Mouse (Mus musculus) hindbrain, embryonic 10.5 days (tissue): Measurements from ENCODE around the gene Oas1a. TPM values are rescaled to one million over a fixed set of nuclear protein-coding genes. Genes with fewer than 3 reads are reported as not detected.
"Not testable (repeated sequence)": the region's sequence is repeated elsewhere in the genome, so short reads cannot be mapped to it uniquely, and the experiment has no call there.

Experiments
- DNase-seq: peaks from one replicate; pipeline ENCODE4 v3.0.0-alpha.2; 2017; ENCODE audit warnings: low spot score
- H3K27ac ChIP-seq: fragments of 300-500 bp; sonication (generic); 2 replicates; pipeline ENCODE4 v1.5.1; 2016; ENCODE audit warnings: mild to moderate bottlenecking, moderate library complexity
- H3K27me3 ChIP-seq: fragments of 300-500 bp; sonication (generic); 2 replicates; pipeline ENCODE4 v1.6.1; 2016; ENCODE audit warnings: mild to moderate bottlenecking; ENCODE audit not compliant: poor library complexity, insufficient read depth, severe bottlenecking
- H3K36me3 ChIP-seq: fragments of 300-500 bp; sonication (generic); 2 replicates; pipeline ENCODE4 v1.6.1; 2016; ENCODE audit warnings: mild to moderate bottlenecking, moderate library complexity
- H3K4me1 ChIP-seq: fragments of 300-500 bp; sonication (generic); replicated peaks from 2 replicates; pipeline ENCODE4 v1.6.1; 2016; ENCODE audit warnings: mild to moderate bottlenecking
- H3K4me3 ChIP-seq: fragments of 300-500 bp; sonication (generic); 2 replicates; pipeline ENCODE4 v1.5.1; 2016; ENCODE audit warnings: mild to moderate bottlenecking, moderate library complexity
- H3K9me3 ChIP-seq: fragments of 300-500 bp; sonication (generic); 2 replicates; pipeline ENCODE4 v1.6.1; 2016; ENCODE audit warnings: mild to moderate bottlenecking, moderate library complexity
- WGBS: fragments of 180-500 bp; shearing (Covaris S2); methylation state at CpG from one replicate; pipeline ENCODE4 v1.1.7; 2016; 5-methylcytosine and 5-hydroxymethylcytosine counted together
- polyA plus RNA-seq: library from polyadenylated mRNA; unstranded; fragments of >200 nt; fragmentation: Nextera tagmentation; extraction: Ambion mirVana; gene quantifications from 2 replicates; pipeline ENCODE4 v1.2.1, GENCODE M21; 2016

Gene Oas1a
- polyA plus RNA-seq, 1 experiment from 2014 or later, result 1.1 TPM

- not testable (repeated sequence) for H3K27me3 ChIP-seq, H3K36me3 ChIP-seq, DNase-seq, H3K27ac ChIP-seq, H3K9me3 ChIP-seq, H3K4me3 ChIP-seq, H3K4me1 ChIP-seq
- WGBS, result 70% methylated on average over 2 of the region's 2 CpGs
Observed at GRCm38 (mm10) chr5:120919156-120919935, 12.0 kb upstream of the Oas1a start.

GRCm38 (mm10) chr5:120914204-120914603 lies 6.9 kb upstream of the Oas1a start, which contains the start of gene Oas1d:
Gene Oas1d (plus strand): TSS chr5:120914536.
- not testable (repeated sequence) for H3K27me3 ChIP-seq, H3K36me3 ChIP-seq, H3K27ac ChIP-seq, H3K4me1 ChIP-seq, H3K4me3 ChIP-seq, H3K9me3 ChIP-seq, DNase-seq
- 62% methylated on average over 8 of the region's 8 CpGs for WGBS

GRCm38 (mm10) chr5:120908196-120908920 lies 1.0 kb upstream of the Oas1a start:
- Histone ChIP-seq H3K27me3 (no peaks in the 10 kb centered on the region), H3K9me3 (0 out of 2 replicates have a peak, but pooled peaks cover 2% of the 10 kb centered on the region), H3K4me1 (no peaks in the 10 kb centered on the region), H3K27ac (no peak overlapping the region), H3K36me3 (no peaks in the 10 kb centered on the region), H3K4me3 (no peak overlapping the region)
- 48% methylated on average over 7 of the region's 7 CpGs for WGBS
- DNase-seq, result no peak

GRCm38 (mm10) chr5:120902056-120902455 lies 5.3 kb downstream of the Oas1a start:
- H3K9me3 ChIP-seq, result no peaks in the 10 kb centered on the region
- no peaks in the 10 kb centered on the region for H3K27me3 ChIP-seq
- no peak overlapping the region for H3K4me3 ChIP-seq
- H3K27ac ChIP-seq, result no peak overlapping the region
- 95% methylated on average over 5 of the region's 5 CpGs for WGBS
- no peaks in the 10 kb centered on the region for H3K4me1 ChIP-seq
- no peak for DNase-seq
- no peaks in the 10 kb centered on the region for H3K36me3 ChIP-seq

GRCm38 (mm10) chr5:120900666-120901065 lies 6.7 kb downstream of the Oas1a start:
- H3K4me1 ChIP-seq, result no peaks in the 10 kb centered on the region
- no peaks in the 10 kb centered on the region for H3K27me3 ChIP-seq
- DNase-seq, result no peak
- no peaks in the 10 kb centered on the region for H3K36me3 ChIP-seq
- 60% methylated on average over 1 of the region's 1 CpGs for WGBS
- H3K9me3 ChIP-seq, result no peaks in the 10 kb centered on the region
- H3K27ac ChIP-seq, result no peak overlapping the region
- no peak overlapping the region for H3K4me3 ChIP-seq

GRCm38 (mm10) chr5:120898726-120899125 lies 8.6 kb downstream of the Oas1a start:
- Histone ChIP-seq H3K27me3 (no peaks in the 10 kb centered on the region), H3K36me3 (no peaks in the 10 kb centered on the region), H3K27ac (no peak overlapping the region), H3K4me1 (no peaks in the 10 kb centered on the region), H3K9me3 (no peaks in the 10 kb centered on the region), H3K4me3 (no peak overlapping the region)
- no peak for DNase-seq

- Histone ChIP-seq H3K36me3 (no peaks in the 10 kb centered on the region), H3K4me1 (no peaks in the 10 kb centered on the region), H3K27me3 (no peaks in the 10 kb centered on the region), H3K4me3 (no peak overlapping the region), H3K27ac (no peak overlapping the region), H3K9me3 (no peaks in the 10 kb centered on the region)
- no peak for DNase-seq
- WGBS, result 83% methylated on average over 6 of the region's 6 CpGs
Observed at GRCm38 (mm10) chr5:120898307-120898706, 9.0 kb downstream of the Oas1a start.

GRCm38 (mm10) chr5:120895231-120895900 lies 12.0 kb downstream of the Oas1a start:
- no peak for DNase-seq
- Histone ChIP-seq H3K9me3 (no peaks in the 10 kb centered on the region), H3K27ac (no peak overlapping the region), H3K27me3 (no peaks in the 10 kb centered on the region), H3K4me3 (no peak overlapping the region), H3K4me1 (no peaks in the 10 kb centered on the region), H3K36me3 (no peaks in the 10 kb centered on the region)
- 86% methylated on average over 11 of the region's 11 CpGs for WGBS

GRCm38 (mm10) chr5:120894692-120895091 lies 12.6 kb downstream of the Oas1a start:
- WGBS, result 82% methylated on average over 2 of the region's 2 CpGs
- H3K4me1 ChIP-seq, H3K36me3 ChIP-seq, H3K27me3 ChIP-seq, H3K27ac ChIP-seq, DNase-seq, H3K4me3 ChIP-seq, H3K9me3 ChIP-seq: not testable (repeated sequence)

- WGBS, result 97% methylated on average over 4 of the region's 4 CpGs
- not testable (repeated sequence) for H3K4me1 ChIP-seq, DNase-seq
Observed at GRCm38 (mm10) chr5:120893866-120894265, 13.5 kb downstream of the Oas1a start.

GRCm38 (mm10) chr5:120892243-120892660 lies 15.1 kb downstream of the Oas1a start:
- Histone ChIP-seq H3K36me3 (no peaks in the 10 kb centered on the region), H3K9me3 (no peaks in the 10 kb centered on the region), H3K27me3 (no peaks in the 10 kb centered on the region), H3K4me3 (no peak overlapping the region), H3K4me1 (no peaks in the 10 kb centered on the region), H3K27ac (no peak overlapping the region)
- 63% methylated on average over 2 of the region's 2 CpGs for WGBS
- no peak for DNase-seq

More at GRCm38 (mm10) chr5:120893866-120894265, 13.5 kb downstream of the Oas1a start:
- not testable (repeated sequence) for H3K27ac ChIP-seq, H3K36me3 ChIP-seq, H3K4me3 ChIP-seq, H3K27me3 ChIP-seq, H3K9me3 ChIP-seq

GRCm38 (mm10) chr5:120891566-120892242 lies 15.6 kb downstream of the Oas1a start:
- H3K4me3 ChIP-seq, H3K36me3 ChIP-seq, H3K9me3 ChIP-seq, DNase-seq, H3K27ac ChIP-seq, H3K4me1 ChIP-seq, H3K27me3 ChIP-seq: not testable (repeated sequence)
- WGBS, result 77% methylated on average over 2 of the region's 2 CpGs
